Mouse (Mus musculus): ENCODE data around the gene Ppm1f.

DNA sequence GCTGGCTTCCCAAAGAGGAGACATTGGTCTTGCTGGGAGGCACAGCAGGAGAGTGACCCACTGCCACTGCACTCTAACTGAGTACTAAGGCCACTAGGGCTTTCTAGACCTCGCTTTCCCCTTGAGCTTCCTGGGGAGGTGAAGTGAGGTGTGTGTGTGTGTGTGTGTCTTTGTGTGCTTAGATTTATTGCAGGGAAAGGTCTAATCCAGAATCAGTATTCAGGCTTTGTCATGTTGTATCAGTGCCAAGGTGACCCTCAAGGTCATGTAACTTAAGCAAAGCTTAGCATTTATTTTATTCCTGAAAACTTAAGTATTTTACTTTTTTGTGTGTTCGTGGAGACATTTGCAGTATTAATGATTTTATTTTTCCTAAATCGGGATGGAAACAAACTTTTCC lies 28.2 kb downstream of the Ppm1f start:
- TF ChIP-seq TAL1 (conservative IDR thresholded peaks at IDR 0.05; ENCODE audit: low read depth, low read length), result no peak
- TF ChIP-seq CTCF (IDR thresholded peaks at IDR 0.05; ENCODE audit: low read depth, low read length), result no peak
- TF ChIP-seq POLR2AphosphoS5 (IDR thresholded peaks at IDR 0.05; ENCODE audit: insufficient replicate concordance, low read depth, low read length), result no peak
- no peak for TF ChIP-seq GATA1 (IDR thresholded peaks at IDR 0.05; ENCODE audit: borderline replicate concordance, low read length)

All from G1E (cell line).